ENCODE assay signal across 15 mouse cellular contexts in the genomic region with DNA sequence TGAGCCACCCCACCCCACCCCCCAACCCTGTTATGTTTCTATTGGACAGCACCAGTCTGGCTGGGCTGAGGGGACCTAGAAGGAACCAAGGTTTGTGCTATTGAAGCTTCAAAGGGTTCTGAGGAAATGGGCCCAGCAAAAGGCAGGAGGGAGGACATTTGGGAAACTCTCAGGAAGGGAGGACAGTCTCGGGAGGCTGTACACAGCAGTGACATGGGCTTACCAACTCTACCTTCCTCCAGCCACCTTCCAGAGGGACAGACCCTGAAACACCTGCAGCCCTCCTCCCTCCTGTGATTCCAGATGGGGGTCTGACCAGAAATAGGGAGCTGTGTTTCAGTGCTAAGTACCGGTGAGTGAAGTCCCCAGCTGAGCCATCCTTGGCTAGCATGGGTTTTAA. TPM values are rescaled to one million over a fixed set of nuclear protein-coding genes. Genes with fewer than 3 reads are reported as not detected.
"Had no signal": no experiment of that assay in that cellular context is flagged by ENCODE, and none has a peak within 500 bp of the region (broad histone marks: within the 10 kb centered on the region; RNA-seq: fewer than 3 reads in every experiment).

No protein-coding gene starts in this region.

- ATAC-seq: midbrain, embryonic 13.5 days; midbrain, embryonic 16.5 days had no signal

- DNase-seq: lung, adult 18-20 months; lung, embryonic 14.5 days; lung, postnatal 10 days; lung, postnatal 4 days; right cerebral cortex, postnatal 14 days; thymus, adult 18-20 months; thymus, postnatal 14 days; thymus, postnatal 36 days had no signal

- H3K4me2 ChIP-seq: lung, embryonic 14.5 days; midbrain, embryonic 13.5 days; neural tube, embryonic 12.5 days had no signal

- H3K9me3 ChIP-seq: midbrain, embryonic 10.5 days; midbrain, embryonic 13.5 days; neural tube, embryonic 12.5 days had no signal

- H3K9ac ChIP-seq: lung, embryonic 14.5 days; midbrain, embryonic 13.5 days; neural tube, embryonic 12.5 days had no signal

- H3K27ac ChIP-seq: neural tube, embryonic 12.5 days had no signal

- H3K36me3 ChIP-seq: midbrain, embryonic 10.5 days; midbrain, embryonic 13.5 days; neural tube, embryonic 12.5 days had no signal

- H3K4me3 ChIP-seq: midbrain, embryonic 10.5 days; midbrain, embryonic 13.5 days; neural tube, embryonic 12.5 days had no signal

RNA-seq across cellular contexts. Expression of a gene that starts 19.6 kb away (rescaled TPM):
- total RNA-seq: megakaryocyte, adult 5-6 weeks; megakaryocyte-erythroid progenitor cell, adult 5-6 weeks; neutrophil, adult 5-6 weeks had no signal

RNA-seq across cellular contexts. Expression of a gene that starts 34.6 kb away (rescaled TPM):
- total RNA-seq: megakaryocyte-erythroid progenitor cell, adult 5-6 weeks; neutrophil, adult 5-6 weeks had no signal
